Mouse (Mus musculus) olfactory bulb, adult 2 months (tissue): ENCODE measurements at regions not wholly inside any gene's neighbourhood (a gene's known extent, or its start where the extent isn't known, plus 50 kb on each side); places are given as distances from the start of the nearest gene placed in this dataset.

ENCODE experiments used
- H3K27ac ChIP-seq: fragments of 200-500 bp; 2 replicates; pipeline ENCODE4 v1.5.1; 2012; ENCODE audit warnings: low read depth, low read length; ENCODE audit not compliant: insufficient read depth
- H3K4me1 ChIP-seq: fragments of 200-500 bp; 2 replicates; pipeline ENCODE4 v1.6.1; 2012; ENCODE audit warnings: low read length; ENCODE audit not compliant: control insufficient read depth, insufficient read depth
- H3K4me3 ChIP-seq: fragments of 200-500 bp; 2 replicates; pipeline ENCODE4 v1.5.1; 2012; ENCODE audit warnings: mild to moderate bottlenecking, low read depth, low read length, moderate library complexity; ENCODE audit not compliant: insufficient read depth
- CTCF ChIP-seq: fragments of 200-500 bp; IDR thresholded peaks from 2 replicates; pipeline ENCODE4 v1.5.1; 2012; ENCODE audit warnings: low read depth, mild to moderate bottlenecking, low read length, moderate library complexity; ENCODE audit not compliant: insufficient read depth
- POLR2A ChIP-seq: fragments of 200-500 bp; IDR thresholded peaks from 2 replicates; pipeline ENCODE4 v1.6.1; 2012; ENCODE audit warnings: mild to moderate bottlenecking, low read depth, low read length, moderate library complexity; ENCODE audit not compliant: insufficient read depth
- WGBS: fragments of 180-500 bp; shearing (Covaris S2); methylation state at CpG from one replicate; pipeline ENCODE4 v1.1.7; 2018; 5-methylcytosine and 5-hydroxymethylcytosine counted together

- Histone ChIP-seq H3K4me1 (no peaks in the 10 kb centered on the region), H3K27ac (no peak overlapping the region), H3K4me3 (no peak overlapping the region)
- WGBS: 68% methylated on average over 6 of the region's 6 CpGs
- TF ChIP-seq CTCF: no peak
- no peak for TF ChIP-seq POLR2A
Observed at GRCm38 (mm10) chr7:135767493-135767892, 51.3 kb upstream of the Mki67 start.

- no peak overlapping the region for H3K27ac ChIP-seq
- WGBS: 75% methylated on average over 11 of the region's 11 CpGs
- TF ChIP-seq CTCF: no peak
- no peak; the same call in 1 of the 2 replicates for TF ChIP-seq POLR2A
- H3K4me1 ChIP-seq: no peaks in the 10 kb centered on the region
- no peak overlapping the region for H3K4me3 ChIP-seq
Observed at GRCm38 (mm10) chr7:135768064-135768463, 51.9 kb upstream of the Mki67 start.

- H3K4me3 ChIP-seq: no peak overlapping the region
- 7% methylated on average over 3 of the region's 3 CpGs for WGBS
- no peak overlapping the region for H3K27ac ChIP-seq
- TF ChIP-seq POLR2A (no peak), CTCF (peak; percentile 64)
- no peaks in the 10 kb centered on the region for H3K4me1 ChIP-seq
Observed at GRCm38 (mm10) chr7:135768592-135768991, 52.4 kb upstream of the Mki67 start.

- Histone ChIP-seq H3K4me3 (no peak overlapping the region), H3K4me1 (no peaks in the 10 kb centered on the region), H3K27ac (no peak overlapping the region)
- TF ChIP-seq CTCF: no peak
- TF ChIP-seq POLR2A: no peak
- WGBS: 20% methylated on average over 21 of the region's 21 CpGs
Observed at GRCm38 (mm10) chr7:135769082-135769673, 53.0 kb upstream of the Mki67 start.

- no peaks in the 10 kb centered on the region for H3K4me1 ChIP-seq
- H3K4me3 ChIP-seq: no peak overlapping the region
- H3K27ac ChIP-seq: no peak overlapping the region
- TF ChIP-seq CTCF: no peak
- no peak for TF ChIP-seq POLR2A
- 71% methylated on average over 6 of the region's 6 CpGs for WGBS
Observed at GRCm38 (mm10) chr7:135770051-135770450, 53.9 kb upstream of the Mki67 start.

GRCm38 (mm10) chr7:135775832-135776433 lies 59.8 kb upstream of the Mki67 start:
- no peak overlapping the region for H3K27ac ChIP-seq
- TF ChIP-seq CTCF: no peak
- TF ChIP-seq POLR2A: no peak
- 89% methylated on average over 7 of the region's 7 CpGs for whole genome bisulfite sequencing
- no peak overlapping the region for H3K4me3 ChIP-seq
- no peaks in the 10 kb centered on the region for H3K4me1 ChIP-seq

GRCm38 (mm10) chr7:135790167-135790566 lies 74.0 kb upstream of the Mki67 start:
- Histone ChIP-seq H3K4me3 (no peak overlapping the region), H3K4me1 (no peaks in the 10 kb centered on the region), H3K27ac (no peak overlapping the region)
- WGBS: 84% methylated on average over 1 of the region's 1 CpGs
- TF ChIP-seq POLR2A: no peak

GRCm38 (mm10) chr7:135790978-135791377 lies 74.8 kb upstream of the Mki67 start:
- Histone ChIP-seq H3K4me3 (no peak overlapping the region), H3K4me1 (no peaks in the 10 kb centered on the region), H3K27ac (no peak overlapping the region)
- TF ChIP-seq CTCF (peak; percentile 34; the same call in 1 of the 2 replicates), POLR2A (no peak)
- 11% methylated on average over 3 of the region's 3 CpGs for WGBS

GRCm38 (mm10) chr7:135791953-135792690 lies 76.0 kb upstream of the Mki67 start:
- WGBS: 68% methylated on average over 6 of the region's 6 CpGs
- Histone ChIP-seq H3K27ac (no peak overlapping the region), H3K4me3 (no peak overlapping the region), H3K4me1 (no peaks in the 10 kb centered on the region)
- TF ChIP-seq CTCF (no peak), POLR2A (no peak)
